Mouse (Mus musculus): ENCODE data around the gene Gga1. TPM values are rescaled to one million over a fixed set of nuclear protein-coding genes. Genes with fewer than 3 reads are reported as not detected.

Gene Gga1
- polyA plus RNA-seq, 1 experiment from 2014 or later: 50.6 TPM

DNA sequence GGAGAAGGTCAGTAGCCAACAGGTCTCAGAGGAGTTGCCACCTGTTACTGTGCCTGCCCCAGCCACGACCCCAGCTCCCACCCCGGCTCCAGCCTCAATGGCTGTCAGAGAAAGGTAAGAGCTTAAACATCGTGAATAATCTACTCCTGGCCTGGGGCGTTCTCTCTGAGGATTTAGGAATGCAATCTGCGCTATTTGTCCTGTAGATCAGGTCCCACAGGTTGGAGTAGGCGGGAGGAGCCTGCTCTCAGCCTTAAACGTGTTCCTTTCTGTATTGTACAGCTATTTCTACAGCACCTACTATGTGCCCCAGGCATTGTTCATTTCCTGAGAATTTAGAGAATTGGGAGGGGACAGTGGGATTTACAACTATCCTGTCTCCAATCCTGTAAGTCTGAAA is 31.4 kb downstream of the Gga1 start:
- ATAC-seq (ENCODE audit: low FRiP score): no peak
- no peaks in the 10 kb centered on the region for H3K36me3 ChIP-seq
- no peak overlapping the region for H3K9ac ChIP-seq
- 82% methylated on average over 7 of the region's 7 CpGs for WGBS
- no peak overlapping the region for H3K4me2 ChIP-seq
- H3K9me3 ChIP-seq: no peaks in the 10 kb centered on the region
- no peaks in the 10 kb centered on the region for H3K27me3 ChIP-seq
- H3K4me1 ChIP-seq (replicated peaks): peaks cover 5% of the 10 kb centered on the region
- no peak overlapping the region for H3K27ac ChIP-seq
- no peak overlapping the region for H3K4me3 ChIP-seq

DNA sequence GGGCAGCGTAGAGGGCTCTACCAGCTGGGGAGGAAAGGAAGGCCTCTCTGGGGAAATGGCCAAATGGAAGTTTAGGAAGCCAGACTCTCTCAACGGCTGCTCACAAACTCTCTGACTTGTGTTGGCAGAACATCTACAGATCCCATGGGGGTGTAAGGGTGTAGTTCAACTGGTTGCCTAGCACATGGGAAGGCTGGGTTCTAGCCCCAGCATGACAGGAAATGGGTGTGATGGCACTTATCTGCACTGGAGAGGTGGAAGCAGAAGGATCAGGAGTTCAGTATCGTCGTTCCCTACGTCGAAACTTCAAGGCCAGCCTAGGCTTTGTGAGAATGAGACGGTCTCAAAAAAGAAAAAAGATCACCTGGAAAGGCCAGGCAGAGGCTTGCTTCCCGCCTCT is 32.0 kb downstream of the Gga1 start:
- Histone ChIP-seq H3K36me3 (no peaks in the 10 kb centered on the region), H3K4me2 (no peak overlapping the region), H3K27ac (no peak overlapping the region), H3K9me3 (no peaks in the 10 kb centered on the region), H3K27me3 (no peaks in the 10 kb centered on the region), H3K4me1 (replicated peaks) (peaks cover 6% of the 10 kb centered on the region), H3K9ac (no peak overlapping the region; the same call in 1 of the 2 replicates), H3K4me3 (no peak overlapping the region)
- no peak for ATAC-seq (ENCODE audit: low FRiP score)
- WGBS: 94% methylated on average over 8 of the region's 8 CpGs

DNA sequence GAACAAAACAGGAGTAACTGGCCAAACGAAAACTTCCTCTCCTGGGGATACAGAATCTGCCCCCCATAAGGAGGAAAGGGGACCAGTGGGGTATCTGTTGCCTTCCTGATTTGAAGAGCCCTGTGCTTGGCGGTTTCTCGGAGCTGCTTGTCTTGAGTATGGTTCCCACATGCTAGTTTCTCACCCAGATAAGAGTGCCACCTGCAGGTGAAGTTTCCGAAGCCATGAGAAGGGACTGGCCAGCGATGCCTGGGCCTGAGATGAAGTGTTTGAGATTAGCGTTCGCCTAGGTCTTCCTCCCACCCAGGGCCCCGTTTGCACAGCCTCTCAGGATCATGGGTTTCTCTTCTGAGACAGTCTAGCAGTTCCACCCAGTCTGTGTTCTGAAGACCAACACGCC is 35.0 kb downstream of the Gga1 start:
- Histone ChIP-seq H3K4me3 (no peak overlapping the region), H3K4me2 (no peak overlapping the region), H3K4me1 (replicated peaks) (peaks cover 30% of the 10 kb centered on the region), H3K36me3 (no peaks in the 10 kb centered on the region), H3K27ac (no peak overlapping the region), H3K9ac (0 out of 2 replicates have a peak overlapping the region, but pooled peaks have one; percentile 55), H3K27me3 (no peaks in the 10 kb centered on the region), H3K9me3 (no peaks in the 10 kb centered on the region)
- ATAC-seq (ENCODE audit: low FRiP score): no peak
- WGBS: 30% methylated on average over 9 of the region's 9 CpGs

DNA sequence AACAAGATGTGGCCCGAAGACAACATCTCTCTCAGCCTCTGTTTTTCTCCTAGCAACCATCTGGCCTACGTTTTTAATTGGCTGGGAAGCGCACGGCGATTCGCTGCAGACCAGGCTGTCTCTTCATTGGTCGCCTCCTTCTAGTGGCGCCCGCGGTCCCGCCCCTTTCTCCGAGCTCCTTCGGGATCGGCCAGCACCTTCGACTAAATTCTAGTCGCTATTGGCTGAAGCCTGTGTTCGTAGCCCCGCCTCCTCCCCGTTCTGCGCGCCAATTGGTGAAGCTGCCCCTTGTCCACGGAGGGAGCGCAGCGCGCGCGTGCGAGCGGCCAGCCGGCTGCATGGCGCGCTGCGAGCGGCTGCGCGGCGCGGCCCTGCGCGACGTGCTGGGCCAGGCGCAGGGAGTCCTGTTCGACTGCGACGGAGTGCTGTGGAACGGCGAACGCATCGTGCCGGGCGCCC is 36.7 kb downstream of the Gga1 start, which contains the start of gene Pdxp:
Pdxp (plus strand) TSS at position 288 of the 459 bp plus-strand sequence.
- no peaks in the 10 kb centered on the region for H3K27me3 ChIP-seq
- H3K9me3 ChIP-seq: no peaks in the 10 kb centered on the region
- H3K4me2 ChIP-seq: peak within 1 kb of the TSS; percentile 84
- peaks cover 36% of the 10 kb centered on the region for H3K4me1 ChIP-seq (replicated peaks)
- H3K4me3 ChIP-seq: peak within 1 kb of the TSS; percentile 65
- WGBS: under 1% methylated on average over 51 of the region's 51 CpGs
- H3K9ac ChIP-seq: peak within 1 kb of the TSS; percentile 89
- peak within 1 kb of the TSS; percentile 97 for H3K27ac ChIP-seq
- H3K36me3 ChIP-seq: peaks cover 11% of the 10 kb centered on the region
- peak; percentile 93 for ATAC-seq (ENCODE audit: low FRiP score)

DNA sequence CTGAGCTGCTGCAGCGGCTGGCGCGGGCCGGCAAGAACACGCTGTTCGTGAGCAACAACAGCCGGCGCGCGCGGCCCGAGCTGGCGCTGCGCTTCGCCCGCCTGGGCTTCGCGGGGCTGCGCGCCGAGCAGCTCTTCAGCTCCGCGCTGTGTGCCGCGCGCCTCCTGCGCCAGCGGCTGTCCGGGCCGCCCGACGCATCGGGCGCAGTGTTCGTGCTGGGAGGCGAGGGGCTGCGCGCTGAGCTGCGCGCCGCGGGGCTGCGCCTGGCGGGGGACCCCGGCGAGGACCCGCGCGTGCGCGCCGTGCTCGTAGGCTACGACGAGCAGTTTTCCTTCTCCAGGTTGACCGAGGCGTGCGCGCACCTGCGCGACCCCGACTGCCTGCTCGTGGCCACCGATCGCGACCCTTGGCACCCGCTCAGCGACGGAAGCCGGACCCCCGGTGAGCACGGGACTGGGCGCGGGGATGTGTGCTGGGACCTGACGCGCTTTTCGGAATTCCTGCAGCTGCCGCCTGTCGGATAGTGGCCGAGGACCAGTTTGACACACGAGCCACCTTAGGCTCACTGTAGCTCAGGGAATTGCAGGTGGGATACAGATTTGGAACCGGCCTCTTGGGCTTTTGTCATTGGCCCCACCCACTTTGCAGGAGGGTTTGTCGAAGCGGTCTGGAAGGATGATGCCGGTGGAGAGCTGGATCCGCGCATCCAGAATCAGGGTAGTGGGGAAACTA is 37.3 kb downstream of the Gga1 start:
- Histone ChIP-seq H3K9me3 (no peaks in the 10 kb centered on the region), H3K9ac (peak overlapping the region; percentile 89), H3K27ac (peak overlapping the region; percentile 97), H3K4me2 (peak overlapping the region; percentile 84), H3K4me1 (replicated peaks) (peaks cover 36% of the 10 kb centered on the region), H3K36me3 (peaks cover 16% of the 10 kb centered on the region), H3K27me3 (no peaks in the 10 kb centered on the region), H3K4me3 (peak overlapping the region; percentile 65)
- peak; percentile 78 for ATAC-seq (ENCODE audit: low FRiP score)
- under 1% methylated on average over 80 of the region's 87 CpGs for WGBS

DNA sequence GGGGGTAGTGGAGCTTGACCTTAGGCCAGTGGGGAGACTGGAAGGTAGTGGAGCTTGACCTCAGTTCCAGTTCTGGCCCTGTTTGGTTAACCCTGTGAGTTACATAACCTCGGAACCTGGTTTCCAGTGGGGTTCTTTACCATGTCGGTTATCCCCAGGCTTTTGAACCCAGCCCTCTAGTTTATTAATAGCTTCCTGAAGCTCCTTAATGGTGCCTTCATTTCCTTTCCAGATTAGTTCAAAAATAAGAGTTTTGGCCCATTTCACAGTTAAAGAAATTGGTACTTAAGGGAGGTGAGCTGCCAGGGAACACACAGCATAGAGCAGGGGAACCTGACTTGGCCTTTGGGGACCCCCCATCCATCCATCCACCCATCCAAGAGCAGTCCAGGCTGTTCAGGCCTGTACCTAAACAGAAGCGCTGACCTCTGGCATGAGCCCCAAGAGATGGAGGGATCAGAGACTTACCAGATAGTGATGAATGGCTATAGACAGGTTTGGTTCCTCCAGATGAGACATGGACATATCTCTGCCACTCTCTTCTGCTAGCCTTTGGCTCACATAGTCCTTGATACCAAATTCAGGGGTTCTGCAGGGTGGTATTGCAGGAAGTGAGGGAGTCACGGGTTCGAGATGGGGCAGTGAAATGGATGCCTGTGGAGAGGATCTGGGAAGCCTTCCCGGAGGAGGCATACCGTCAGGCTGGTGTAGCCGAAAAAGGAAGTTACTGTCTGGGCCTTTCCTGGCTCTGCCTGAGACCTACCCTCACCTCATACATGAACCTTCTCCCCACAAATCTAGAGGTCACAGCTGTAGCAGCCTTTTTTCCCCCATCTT is 38.1 kb downstream of the Gga1 start:
- Histone ChIP-seq H3K9ac (peak overlapping the region; percentile 89), H3K4me2 (peak overlapping the region; percentile 84), H3K4me3 (peak overlapping the region; percentile 65), H3K36me3 (peaks cover 20% of the 10 kb centered on the region), H3K4me1 (replicated peaks) (peaks cover 36% of the 10 kb centered on the region), H3K27me3 (no peaks in the 10 kb centered on the region), H3K27ac (peak overlapping the region; percentile 97; the same call in 1 of the 2 replicates), H3K9me3 (no peaks in the 10 kb centered on the region)
- no peak for ATAC-seq (ENCODE audit: low FRiP score)
- 51% methylated on average over 8 of the region's 8 CpGs for WGBS

DNA sequence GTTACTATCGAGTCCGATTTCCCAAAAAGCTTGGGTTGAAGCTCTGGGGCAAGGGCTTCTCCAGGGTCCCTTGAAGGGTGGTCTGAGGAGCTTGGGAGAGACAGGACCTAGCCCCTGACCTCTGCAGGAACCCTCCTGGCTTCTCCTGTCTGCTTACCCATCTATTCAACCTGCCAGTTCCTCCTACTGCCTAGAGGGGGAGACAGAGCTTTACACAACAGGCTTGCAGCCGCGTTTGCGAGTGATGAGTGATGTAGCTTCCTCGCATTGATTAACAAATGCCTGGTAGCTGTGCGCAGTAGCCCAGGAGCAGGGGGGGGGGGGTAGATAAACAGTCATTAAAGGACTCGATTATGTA is 38.6 kb downstream of the Gga1 start:
- peak overlapping the region; percentile 65 for H3K4me3 ChIP-seq
- H3K9me3 ChIP-seq: no peaks in the 10 kb centered on the region
- H3K27me3 ChIP-seq: no peaks in the 10 kb centered on the region
- H3K4me1 ChIP-seq (replicated peaks): peaks cover 36% of the 10 kb centered on the region
- peak overlapping the region; percentile 89 for H3K9ac ChIP-seq
- H3K27ac ChIP-seq: peak overlapping the region; percentile 81
- 6% methylated on average over 8 of the region's 8 CpGs for WGBS
- ATAC-seq (ENCODE audit: low FRiP score): peak; percentile 6; the same call in 1 of the 2 replicates
- H3K4me2 ChIP-seq: peak overlapping the region; percentile 84
- H3K36me3 ChIP-seq: peaks cover 20% of the 10 kb centered on the region

DNA sequence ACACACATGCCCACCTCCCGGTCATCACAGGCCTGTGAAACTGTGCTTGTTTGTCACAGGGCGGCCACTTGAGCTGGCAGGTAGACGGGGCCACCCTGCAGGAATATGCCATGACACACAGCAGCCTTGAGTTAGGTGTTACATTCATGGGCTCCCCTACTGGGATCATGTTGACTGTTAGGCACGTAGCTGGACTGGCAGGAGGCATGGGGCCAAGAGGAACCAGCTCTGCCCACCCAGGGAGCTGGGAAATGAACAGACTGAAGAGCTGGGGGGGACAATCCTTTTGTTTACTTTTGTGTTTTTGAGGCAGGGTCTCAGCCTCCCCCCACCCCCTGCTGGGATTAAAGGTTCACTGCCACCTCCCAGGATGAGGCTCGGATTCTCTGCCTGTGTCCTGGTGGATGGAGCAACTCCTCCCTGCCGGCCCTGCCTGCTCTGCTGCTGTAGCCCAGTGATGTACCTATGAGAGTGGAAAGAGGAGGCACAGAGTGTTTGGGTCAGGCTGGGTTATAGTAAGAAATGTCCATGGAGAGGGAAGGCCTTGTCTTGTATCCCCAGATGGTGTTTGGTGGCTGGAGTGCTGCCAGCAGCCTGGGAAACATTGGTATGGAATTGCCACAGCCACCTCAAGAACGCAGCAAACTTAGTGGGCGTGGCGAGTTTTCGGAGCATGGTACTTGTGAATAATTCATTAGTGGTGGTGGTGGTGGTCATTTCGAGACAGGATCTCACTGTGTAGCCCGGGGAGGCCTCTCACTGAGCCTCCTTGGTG is 39.2 kb downstream of the Gga1 start:
- Histone ChIP-seq H3K27me3 (no peaks in the 10 kb centered on the region), H3K36me3 (peaks cover 20% of the 10 kb centered on the region), H3K9ac (peak overlapping the region; percentile 89), H3K4me3 (peak overlapping the region; percentile 65), H3K27ac (peak overlapping the region; percentile 81), H3K9me3 (no peaks in the 10 kb centered on the region), H3K4me1 (replicated peaks) (peaks cover 36% of the 10 kb centered on the region), H3K4me2 (peak overlapping the region; percentile 84)
- 21% methylated on average over 12 of the region's 12 CpGs for WGBS
- peak; percentile 3; the same call in 1 of the 2 replicates for ATAC-seq (ENCODE audit: low FRiP score)

DNA sequence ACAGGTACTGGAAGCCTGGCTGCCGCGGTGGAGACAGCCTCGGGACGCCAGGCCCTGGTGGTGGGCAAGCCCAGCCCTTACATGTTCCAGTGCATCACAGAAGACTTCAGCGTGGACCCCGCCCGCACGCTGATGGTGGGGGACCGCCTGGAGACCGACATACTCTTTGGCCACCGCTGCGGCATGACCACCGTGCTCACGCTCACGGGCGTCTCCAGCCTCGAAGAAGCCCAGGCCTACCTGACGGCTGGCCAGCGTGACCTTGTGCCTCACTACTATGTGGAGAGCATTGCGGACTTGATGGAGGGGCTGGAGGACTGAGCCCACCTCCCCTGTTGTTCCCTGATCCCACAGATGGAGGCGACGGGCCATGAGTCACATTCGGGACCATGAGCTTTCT is 41.1 kb downstream of the Gga1 start:
- no peak overlapping the region for H3K4me2 ChIP-seq
- H3K27me3 ChIP-seq: no peaks in the 10 kb centered on the region
- H3K9me3 ChIP-seq: no peaks in the 10 kb centered on the region
- no peak overlapping the region for H3K4me3 ChIP-seq
- peaks cover 33% of the 10 kb centered on the region for H3K4me1 ChIP-seq (replicated peaks)
- H3K9ac ChIP-seq: peak overlapping the region; percentile 35; the same call in 1 of the 2 replicates
- ATAC-seq (ENCODE audit: low FRiP score): no peak
- peaks cover 20% of the 10 kb centered on the region for H3K36me3 ChIP-seq
- WGBS: 94% methylated on average over 23 of the region's 23 CpGs
- no peak overlapping the region for H3K27ac ChIP-seq

DNA sequence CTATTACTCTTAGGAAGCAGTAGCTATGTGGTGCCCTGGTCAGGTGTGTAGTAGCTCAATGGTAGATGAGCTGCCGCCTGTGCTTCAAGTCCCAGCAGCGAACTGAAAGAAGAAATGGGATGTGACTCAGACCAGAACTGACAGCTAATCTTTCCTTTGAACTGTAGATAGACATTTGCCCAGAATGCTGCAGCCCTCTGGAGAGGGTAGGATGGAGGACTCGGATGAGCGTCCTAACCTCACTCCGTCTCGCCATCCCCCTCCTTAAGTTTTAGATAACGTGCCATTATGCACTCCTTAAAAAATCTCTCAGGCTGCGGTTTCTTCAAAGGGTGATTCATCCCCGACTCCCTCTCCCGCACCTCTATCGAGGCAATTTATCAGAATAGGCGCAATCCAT is 42.9 kb downstream of the Gga1 start:
- Histone ChIP-seq H3K27ac (no peak overlapping the region; the same call in 1 of the 2 replicates), H3K36me3 (peaks cover 20% of the 10 kb centered on the region), H3K27me3 (peaks cover under 1% of the 10 kb centered on the region; the same call in 1 of the 2 replicates), H3K4me2 (no peak overlapping the region), H3K9ac (no peak overlapping the region), H3K4me3 (no peak overlapping the region), H3K9me3 (no peaks in the 10 kb centered on the region), H3K4me1 (replicated peaks) (peaks cover 27% of the 10 kb centered on the region)
- WGBS: 79% methylated on average over 12 of the region's 12 CpGs
- no peak for ATAC-seq (ENCODE audit: low FRiP score)

DNA sequence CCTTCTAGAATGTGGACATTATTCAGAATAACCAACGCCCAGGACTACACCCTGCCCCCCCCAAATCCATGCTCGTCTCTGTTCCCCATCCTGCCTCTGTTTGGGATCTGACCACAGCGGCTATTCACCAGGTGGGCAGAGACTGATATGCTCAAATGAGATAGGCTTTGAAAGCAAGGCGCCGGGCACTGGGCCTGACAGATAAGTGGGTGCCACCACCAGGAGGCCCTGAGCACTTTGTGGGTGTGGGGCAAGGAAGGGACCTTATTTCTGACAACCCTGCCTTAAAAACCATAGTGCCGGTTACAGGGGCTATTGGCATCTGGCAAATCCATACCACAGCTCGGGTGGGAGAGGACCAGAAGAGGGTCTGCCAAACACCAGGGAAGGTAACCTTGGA is 45.7 kb downstream of the Gga1 start:
- no peak overlapping the region for H3K4me3 ChIP-seq
- H3K27ac ChIP-seq: no peak overlapping the region
- H3K4me1 ChIP-seq (replicated peaks): peaks cover 24% of the 10 kb centered on the region
- WGBS: 91% methylated on average over 7 of the region's 7 CpGs
- peaks cover 16% of the 10 kb centered on the region for H3K36me3 ChIP-seq
- H3K9me3 ChIP-seq: no peaks in the 10 kb centered on the region
- H3K27me3 ChIP-seq: peaks cover 20% of the 10 kb centered on the region
- no peak overlapping the region for H3K9ac ChIP-seq
- ATAC-seq (ENCODE audit: low FRiP score): no peak
- H3K4me2 ChIP-seq: no peak overlapping the region

DNA sequence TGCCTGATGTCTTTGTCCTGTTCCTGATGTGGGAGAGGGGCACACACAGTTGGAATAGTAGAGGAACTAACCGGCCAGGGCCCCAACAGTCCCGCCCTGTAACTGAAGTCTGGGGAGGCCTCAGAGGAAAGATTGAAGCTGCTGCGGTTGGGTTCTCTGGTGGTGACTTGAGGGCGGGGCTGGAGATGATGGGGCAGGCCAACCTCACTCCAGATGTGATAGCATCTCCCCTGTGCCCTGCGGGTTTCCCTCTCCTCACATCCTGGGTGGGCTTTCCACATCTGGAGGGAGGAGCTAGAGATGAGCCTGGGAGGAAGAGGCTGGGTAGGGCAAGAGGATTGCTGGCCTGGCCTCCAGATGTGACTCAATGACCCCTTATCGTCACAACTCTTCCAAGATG is 46.6 kb downstream of the Gga1 start:
- Histone ChIP-seq H3K4me1 (replicated peaks) (peaks cover 33% of the 10 kb centered on the region), H3K9ac (no peak overlapping the region), H3K27ac (no peak overlapping the region), H3K9me3 (no peaks in the 10 kb centered on the region), H3K4me3 (no peak overlapping the region), H3K36me3 (peaks cover 9% of the 10 kb centered on the region), H3K27me3 (peaks cover 23% of the 10 kb centered on the region), H3K4me2 (no peak overlapping the region)
- no peak for ATAC-seq (ENCODE audit: low FRiP score)
- 72% methylated on average over 6 of the region's 6 CpGs for WGBS

Data from hindbrain, embryonic 13.5 days (tissue).